Mouse (Mus musculus) liver, adult 2 months (tissue): Measurements from ENCODE around the gene Mfsd13b.

ENCODE experiments used
- CTCF ChIP-seq: fragments of 200-500 bp; IDR thresholded peaks from 2 replicates; pipeline ENCODE4 v1.5.1; 2011; ENCODE audit warnings: low read depth, low read length, control low read depth
- POLR2A ChIP-seq: fragments of 200-500 bp; IDR thresholded peaks from 2 replicates; pipeline ENCODE4 v1.6.1; 2011; ENCODE audit warnings: low read length, control low read depth; ENCODE audit not compliant: insufficient read depth; ENCODE audit errors: extremely low read depth

DNA sequence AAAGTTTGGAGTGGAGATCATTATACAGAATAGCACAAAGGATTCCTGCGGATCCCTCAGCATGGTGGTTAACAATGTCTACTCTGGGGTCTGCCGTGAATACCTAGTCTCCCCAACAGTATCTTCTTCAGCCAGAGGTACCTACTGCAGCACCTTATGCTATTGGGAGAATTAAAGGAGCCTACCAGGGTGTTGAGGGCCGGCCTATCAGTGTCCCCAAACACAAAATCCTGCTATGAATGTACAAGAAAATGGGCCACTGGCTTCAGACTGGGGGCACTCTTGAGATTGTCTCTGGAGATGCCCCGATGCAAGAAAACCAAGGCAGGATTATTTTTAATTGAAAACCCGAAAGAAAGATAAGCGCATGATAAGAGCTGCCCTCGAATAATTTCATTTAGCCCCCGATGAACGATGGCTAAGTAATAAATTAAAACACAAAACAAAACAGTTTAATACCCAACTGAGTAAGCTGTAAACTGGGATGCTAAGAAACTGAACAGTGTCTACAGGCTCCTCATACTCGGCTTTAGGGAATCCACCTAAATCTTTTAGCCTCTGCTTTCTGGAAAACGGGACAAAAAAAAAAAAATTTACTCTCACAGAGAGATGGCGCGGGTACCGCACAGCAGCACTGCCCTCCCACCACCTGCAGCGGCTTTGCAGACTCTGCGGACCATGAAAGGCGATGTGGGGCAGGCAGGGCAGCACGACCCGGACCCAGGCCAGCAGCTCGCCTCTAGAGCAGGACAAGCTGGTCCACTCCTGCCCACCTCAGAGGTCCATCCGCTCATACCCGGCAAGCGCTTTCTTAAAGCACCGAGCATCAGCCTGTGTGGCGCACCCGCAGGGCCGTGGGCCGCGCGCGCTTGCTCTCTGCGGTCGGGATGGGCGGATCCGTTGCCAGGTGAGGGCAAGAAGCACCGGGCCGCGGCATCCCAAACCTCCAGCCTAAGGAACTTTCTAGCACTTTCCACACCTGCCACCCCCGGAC, 1.1 kb upstream of the Mfsd13b start:
- TF ChIP-seq CTCF = no peak
- TF ChIP-seq POLR2A = no peak
